Mouse (Mus musculus): ENCODE results near the gene Tef.

Tef gene

DNA sequence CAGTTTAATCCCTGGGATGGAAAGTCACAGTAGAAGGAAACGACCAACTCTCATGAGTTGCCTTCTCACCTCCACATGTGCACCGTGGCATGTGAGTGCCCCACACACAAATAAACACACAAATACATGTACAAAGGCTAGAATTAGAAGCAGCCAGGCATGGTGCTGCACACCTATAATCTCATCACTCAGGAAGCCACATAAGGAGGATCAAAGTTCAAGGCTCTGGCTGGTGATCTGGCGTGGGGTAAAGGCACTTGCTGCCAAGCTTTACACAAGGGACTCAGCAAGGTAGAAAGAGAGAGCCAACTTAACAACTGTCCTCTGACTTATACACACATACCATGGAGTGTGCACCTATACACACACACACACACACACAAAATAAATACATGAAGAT, 1.8 kb upstream of the Tef start:
- no peak for DNase-seq (ENCODE audit: low read depth)

DNA sequence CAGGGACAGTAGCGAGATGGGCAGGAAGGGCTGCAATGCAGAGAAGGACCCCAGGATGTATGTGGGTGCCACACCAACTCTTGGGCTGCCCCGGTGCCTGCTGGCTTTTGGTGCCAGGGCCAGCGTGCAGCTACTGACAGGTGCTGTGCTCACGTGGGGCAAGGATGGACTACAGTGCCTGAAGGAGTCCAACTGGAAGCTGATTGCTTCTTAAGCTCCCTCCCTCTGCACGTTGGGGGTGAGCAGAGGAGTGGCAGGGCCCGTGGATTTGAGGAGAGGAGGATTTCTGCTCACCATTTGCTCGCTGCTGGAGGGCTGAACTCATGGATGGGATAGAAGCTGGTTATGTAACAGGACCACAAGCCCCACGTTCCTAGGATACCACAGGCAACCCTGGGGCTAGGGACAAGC, 725 bp downstream of the Tef start:
- no peak for DNase-seq (ENCODE audit: low read depth)

DNA sequence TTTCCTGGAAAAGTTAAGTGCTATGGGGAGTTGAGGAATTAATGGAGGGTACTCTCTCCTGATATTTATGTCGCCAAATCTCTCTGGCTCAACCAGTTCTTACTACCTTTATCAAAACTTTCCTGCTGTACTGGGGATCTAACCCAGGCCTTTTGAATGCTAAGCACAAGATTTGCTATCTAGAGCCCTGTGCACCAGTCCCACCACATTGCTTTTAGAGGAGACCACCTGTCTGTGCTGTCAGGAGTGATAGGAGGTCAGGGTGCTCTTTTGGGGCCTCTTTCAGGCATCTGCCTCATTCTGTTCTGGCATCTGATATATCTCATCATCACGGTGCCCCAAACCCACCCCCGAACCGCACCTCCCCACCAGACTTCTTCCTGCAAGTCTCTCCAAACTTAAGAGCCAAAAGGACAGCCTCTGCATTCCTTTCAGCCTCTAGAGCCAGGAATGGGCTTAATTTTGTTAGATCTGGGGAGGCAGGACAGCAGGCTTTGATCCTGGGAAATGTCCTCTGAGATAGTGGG, 1.3 kb downstream of the Tef start:
- DNase-seq (ENCODE audit: low read depth), result no peak

DNA sequence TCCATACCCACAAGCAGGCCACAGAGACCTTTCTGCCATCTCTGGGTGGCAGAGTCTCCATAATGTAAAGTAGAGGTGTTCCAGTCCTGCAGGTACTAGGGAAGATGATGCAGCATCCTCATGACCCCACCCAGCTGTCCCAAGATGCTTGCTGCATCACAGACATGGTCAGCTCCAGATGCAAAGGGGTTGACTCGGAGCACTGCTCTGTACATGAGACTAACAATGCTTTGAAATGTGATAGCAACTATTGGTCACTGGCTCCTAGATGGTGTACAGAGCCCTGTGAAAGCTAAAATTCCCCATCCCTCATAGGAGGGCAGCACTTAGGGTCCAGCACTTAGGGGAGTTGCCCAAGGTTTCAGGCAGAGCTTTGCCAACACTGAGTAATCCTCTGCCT, 2.0 kb downstream of the Tef start:
- no peak for DNase-seq (ENCODE audit: low read depth)

DNA sequence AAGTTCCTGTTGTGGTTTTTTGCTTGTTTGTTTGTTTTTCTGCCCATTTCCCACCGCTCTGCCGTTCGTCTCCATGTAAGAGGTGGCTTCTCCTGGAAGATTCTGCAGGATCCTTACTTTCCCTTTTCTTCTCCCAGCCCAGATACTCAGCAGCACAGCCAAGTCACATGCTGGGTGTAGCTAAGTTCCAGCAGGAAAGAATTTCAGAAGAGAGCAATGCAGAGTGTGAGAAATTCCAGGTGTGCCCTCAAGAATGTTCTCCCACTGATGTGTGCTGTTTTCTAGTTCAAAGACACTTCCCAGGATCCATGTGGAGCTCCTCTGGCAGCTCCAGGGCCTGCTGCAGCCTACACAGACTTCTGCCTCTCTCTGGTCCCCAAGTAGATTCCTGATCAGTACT, 2.7 kb downstream of the Tef start:
- DNase-seq (ENCODE audit: low read depth), result no peak

DNA sequence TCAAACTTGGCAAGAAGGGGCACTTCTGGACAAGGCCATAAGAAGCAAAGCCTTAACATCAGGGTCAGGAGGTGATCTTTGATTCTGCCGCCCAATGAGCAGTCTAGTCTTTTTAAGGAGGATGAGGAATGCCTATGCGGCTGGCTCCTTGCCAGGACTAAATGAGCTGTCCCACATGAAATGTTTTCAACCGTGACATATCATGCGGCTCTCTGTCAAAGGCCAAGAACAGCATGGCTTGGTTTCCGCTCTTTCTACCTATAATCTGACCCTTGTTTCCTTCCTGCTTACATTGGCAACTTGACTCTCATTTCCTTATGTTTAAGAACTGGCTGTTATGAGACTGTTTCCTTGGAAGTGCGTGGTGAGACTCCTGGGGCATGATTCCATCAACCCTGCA, 3.4 kb downstream of the Tef start:
- no peak for DNase-seq (ENCODE audit: low read depth)

DNA sequence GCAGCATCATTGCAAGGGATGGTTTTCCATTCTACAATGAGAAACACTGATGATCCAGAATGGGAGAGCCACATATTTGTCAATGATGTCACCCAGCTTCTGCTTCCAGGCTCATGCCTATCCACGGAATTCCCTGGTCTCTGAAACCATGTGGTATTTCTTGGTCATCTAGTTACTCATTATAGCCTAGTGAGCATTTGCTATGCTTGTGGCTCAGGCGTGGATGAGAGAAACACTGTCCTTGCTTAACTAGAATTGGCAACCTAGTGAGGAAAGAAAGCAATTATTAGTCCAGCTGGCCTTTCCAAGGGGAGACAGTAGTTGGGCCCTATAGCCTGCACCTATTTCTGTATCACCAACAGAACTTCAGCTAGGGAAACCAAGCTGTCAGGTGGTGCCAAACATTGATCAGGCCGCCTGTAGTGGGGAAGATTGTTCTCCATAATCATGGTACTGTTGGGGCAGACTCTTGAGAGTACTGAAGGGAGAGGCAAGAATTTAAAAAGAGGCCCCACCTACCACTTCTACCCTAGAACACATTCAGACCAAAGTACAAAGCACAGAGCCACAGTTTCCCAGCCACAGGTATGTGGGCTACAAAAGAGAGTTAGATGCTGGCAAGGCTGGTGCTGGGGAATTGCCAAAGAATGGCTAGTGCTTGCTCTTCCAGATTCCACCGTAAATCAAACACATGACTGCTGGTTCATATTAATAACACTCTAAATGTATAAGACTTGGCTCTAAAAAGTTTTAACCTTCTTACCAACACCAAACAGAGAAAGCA, 4.6 kb downstream of the Tef start:
- DNase-seq (ENCODE audit: low read depth), result no peak

DNA sequence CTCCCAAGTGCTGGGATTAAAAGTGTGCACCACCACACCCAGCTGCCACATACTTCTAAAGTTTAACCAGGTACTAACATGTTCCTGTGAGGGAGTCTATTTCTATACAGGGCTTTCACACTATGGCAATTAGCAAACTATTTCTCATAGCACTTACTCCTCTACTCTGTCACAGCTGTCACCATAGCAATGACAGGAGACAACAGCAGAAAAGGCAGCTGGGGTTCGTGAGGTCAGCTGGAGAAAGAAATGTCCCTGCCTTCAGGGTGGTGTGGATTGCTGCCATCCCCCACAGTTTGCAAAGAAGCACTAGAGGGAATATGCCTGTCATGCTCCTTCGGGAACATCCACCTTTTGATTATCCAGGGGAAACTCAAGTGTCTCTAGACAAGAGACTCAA, 6.6 kb downstream of the Tef start:
- no peak for DNase-seq (ENCODE audit: low read depth)

DNA sequence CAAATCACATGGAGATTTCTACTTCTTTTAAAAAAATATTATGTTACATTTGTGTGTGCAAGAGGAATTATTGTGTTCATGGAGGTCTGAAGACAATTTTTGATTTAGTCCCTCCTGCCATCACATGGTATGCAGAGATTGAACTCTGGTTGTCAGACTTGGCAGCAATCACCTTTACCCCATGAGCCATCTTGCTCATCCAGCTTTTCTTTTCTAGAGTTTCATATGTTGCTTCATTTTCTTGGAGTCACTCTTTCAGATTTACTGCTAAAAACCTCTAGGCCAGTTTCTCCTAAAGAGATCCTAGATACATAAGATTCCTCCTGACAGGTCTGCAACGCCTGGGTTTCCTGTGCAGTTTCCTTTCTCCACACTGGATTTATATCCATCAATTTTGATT, 7.3 kb downstream of the Tef start:
- no peak for DNase-seq (ENCODE audit: low read depth)

DNA sequence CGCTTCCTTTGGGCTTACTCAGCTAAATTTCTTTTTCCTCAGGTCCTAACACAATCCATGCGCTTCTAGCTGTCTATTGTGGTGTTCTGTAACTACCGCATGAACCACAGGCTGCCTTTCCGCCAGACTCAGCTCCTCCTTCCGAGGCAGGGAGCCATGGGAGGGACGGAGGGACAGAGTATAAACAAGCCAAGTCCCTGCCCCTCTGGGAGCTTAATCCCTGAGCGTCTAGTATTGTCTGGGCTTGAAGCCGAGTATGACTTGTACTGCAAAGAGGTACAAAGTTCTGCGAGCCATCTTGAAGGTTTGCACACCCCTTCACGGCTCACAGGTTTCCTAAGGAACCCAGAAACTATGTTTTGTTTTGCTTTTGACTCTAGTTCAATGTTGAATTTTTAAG, 7.9 kb downstream of the Tef start:
- no peak for DNase-seq (ENCODE audit: low read depth)

DNA sequence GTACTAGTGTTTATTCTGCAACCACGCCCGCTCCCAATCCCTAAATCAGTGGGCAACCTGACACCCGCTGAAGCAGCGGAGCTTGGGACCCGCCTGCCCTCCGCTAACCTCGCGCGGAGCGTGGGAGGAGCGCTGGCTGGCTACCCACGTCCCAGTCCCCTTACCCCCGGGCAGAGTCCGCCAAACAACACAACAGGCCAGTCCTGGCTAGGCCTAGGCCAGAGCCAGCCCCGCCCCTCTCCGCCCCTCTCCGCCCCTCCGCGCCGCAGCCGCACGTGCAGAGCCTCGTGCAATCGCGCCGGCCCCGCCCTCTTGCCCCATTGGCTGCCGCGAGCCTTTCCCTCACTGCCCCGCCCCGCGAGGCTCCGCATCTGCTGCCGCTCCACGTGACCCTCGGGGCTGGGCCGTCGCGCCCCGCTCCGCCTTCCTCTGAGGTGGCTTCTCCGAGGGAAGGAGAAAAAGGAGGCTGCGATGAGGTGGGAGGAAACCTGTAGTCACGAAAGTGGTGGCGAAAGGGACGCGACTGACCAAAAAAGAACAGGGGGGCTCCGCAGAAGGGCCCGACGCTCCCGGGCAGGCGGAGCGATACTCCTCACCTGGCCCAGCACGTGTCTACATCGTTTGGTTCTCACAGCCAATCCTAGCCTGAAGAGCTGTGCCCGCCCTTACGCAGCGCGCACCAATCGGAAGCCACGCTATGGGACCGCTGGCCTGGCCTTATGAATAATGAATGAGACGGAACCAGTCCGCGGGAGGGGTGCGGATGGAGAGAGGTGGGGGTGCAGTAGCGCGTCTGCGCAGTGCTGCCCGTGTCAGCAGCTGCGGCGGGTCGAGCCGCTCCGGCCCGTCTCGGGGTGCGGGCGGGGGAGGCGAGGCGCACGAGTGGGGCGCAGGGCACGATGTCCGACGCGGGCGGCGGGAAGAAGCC, 8.7 kb downstream of the Tef start:
- peak; percentile 97 for DNase-seq (ENCODE audit: low read depth)

DNA sequence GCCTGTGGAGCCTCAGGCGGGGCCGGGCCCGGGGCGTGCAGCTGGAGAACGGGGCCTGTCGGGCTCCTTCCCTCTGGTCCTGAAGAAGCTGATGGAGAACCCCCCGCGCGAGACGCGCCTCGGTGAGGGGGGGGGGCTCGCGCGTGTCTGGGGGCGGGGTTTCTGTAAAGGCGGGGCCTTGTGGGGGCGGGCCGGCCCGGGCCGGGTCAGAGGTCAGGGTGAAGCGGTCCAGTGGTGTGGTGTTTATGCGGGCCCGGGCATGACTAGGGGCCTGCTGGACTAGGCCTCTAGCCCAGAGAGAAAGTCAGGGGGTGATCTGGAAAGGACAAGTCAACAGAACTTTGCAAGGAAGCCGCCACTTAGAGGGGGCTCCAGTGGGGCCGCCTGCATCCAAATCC, 9.4 kb downstream of the Tef start:
- no peak for DNase-seq (ENCODE audit: low read depth)

DNA sequence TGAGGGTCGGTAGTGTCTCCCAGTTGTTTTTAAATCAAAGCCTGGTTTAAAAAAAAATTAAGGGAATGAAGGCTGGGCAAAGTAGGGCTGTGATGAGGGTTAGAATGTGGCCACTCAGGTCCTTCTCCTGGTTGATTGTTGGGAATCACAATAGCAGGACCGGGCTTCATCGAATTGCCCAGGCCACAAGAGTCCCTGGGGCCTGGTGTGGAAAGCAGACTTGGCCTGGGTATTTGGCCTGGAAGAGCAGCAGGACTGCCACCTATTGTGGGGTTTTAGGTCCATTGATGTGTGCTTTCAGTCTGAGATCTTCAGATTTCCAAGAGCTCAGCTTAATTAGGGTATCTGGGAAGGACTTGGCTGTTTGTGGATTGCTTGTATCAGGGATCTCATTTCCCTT, 10.1 kb downstream of the Tef start:
- no peak for DNase-seq (ENCODE audit: low read depth)

DNA sequence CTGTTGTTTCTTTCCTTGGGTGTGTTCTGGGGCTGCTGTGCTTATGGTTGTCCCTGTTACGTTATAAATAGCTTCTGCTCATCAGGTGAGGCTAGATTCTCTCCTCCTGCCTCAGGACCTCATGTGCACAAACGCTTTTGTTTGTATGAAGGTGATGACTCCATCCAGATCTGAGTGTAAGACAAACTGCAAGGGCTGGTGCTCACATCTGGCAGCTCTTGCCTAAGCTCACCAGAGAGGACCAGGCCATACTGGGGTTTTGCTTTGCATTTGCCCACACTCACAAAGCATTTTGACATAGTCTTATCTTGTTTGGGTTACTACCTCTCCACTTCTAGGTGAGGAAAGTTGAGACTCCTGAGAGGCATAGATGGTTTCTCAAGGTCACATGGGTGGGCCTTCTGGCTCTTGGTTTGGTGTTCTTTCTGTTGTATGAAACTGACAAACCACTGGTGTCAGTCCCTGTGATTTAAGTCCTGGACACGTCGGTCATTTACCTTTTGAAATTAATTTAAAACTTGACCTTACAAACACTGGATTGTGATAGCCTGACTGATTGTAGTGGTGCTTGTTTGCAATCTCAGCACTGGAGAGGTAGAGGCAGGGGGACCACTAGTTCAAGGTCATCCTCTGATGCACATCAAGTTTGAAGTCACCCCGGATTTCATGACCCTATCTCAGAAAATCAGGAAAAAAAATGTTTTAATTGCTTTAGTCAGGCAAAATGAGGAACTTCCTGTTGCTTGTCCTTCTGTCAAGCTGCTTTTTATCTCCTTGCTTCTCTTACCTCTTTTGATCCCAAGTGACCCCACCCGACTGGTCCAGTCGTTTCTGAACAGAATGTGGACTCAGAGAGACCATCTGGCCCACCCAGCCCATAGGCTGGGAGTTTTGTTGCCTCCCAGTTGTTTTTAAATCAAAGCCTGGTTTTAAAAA, 10.7 kb downstream of the Tef start:
- DNase-seq (ENCODE audit: low read depth), result no peak

DNA sequence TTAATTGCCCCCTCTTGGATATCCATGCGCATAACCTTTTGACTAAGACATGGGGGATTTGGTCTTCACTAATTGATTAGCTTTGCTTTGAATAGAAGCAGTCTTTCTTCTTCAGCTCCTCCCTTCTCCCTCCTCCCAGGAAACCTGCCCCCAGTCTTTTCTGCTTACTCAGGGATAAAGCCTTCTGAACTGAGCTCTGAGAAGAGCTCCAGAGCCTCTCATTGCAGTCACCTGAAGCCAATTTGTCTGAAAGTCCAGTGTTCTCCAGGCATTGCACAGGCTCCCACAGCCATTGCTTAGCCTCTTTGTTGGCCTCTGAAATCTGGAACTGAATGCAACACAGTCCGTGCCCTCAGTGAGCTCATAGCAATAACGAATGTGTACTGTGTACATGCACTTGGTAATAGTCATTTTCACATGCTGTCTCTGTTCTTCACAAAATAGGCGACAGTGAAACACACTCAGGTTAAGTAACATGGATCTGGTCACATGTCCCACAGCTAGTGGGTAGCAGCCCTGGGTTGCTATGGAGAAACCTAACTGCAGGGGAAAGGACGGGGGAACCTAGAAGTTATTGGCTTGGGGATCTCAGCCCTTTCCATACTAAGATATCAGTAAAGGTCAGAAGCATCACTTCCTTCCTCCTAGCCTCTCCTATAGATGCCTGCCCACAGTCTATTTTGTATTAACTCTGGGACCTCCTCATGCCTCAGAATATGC, 11.9 kb downstream of the Tef start:
- no peak for DNase-seq (ENCODE audit: low read depth)

DNA sequence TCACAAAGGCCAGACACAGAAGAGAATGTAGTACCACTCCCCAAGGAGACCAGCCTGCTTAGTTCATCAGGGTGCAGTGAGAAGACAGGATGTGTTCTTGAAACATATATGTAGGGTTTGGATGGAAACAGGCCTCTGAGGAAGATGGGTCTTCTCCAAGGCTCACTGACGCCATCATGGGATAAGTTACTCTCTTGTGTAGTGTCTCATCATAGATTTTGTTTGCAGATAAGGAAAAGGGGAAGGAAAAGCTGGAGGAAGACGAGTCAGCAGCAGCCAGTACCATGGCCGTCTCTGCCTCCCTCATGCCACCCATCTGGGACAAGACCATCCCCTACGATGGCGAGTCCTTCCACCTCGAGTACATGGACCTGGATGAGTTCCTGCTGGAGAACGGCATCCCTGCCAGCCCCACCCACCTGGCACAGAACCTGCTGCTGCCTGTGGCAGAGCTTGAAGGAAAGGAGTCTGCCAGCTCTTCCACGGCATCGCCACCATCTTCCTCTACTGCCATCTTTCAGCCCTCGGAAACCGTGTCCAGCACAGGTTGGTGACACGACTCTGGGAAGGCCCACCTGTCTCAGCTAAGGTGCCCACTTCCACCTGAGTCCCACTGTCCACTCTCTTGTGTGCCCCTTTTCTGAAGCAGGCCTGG, 12.6 kb downstream of the Tef start:
- DNase-seq (ENCODE audit: low read depth), result no peak

DNA sequence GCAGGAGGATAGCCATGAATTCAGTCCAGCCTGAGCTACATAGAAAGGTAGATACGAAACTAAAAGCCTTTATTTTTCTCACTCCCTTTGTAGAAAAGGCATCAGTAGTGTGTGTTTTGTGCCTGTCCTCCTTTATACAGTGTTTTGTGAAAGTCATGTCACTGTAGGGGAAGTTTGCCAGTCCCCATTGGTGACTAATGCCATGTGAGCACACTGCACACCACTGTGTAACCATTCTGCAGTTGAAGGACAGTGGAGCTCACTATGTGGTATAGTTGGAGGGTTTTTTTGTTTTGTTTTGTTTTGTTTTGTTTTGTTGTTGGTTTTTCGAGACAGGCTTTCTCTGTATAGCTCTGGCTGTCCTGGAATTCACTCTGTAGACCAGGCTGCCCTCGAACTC, 16.2 kb downstream of the Tef start:
- DNase-seq (ENCODE audit: low read depth), result no peak

DNA sequence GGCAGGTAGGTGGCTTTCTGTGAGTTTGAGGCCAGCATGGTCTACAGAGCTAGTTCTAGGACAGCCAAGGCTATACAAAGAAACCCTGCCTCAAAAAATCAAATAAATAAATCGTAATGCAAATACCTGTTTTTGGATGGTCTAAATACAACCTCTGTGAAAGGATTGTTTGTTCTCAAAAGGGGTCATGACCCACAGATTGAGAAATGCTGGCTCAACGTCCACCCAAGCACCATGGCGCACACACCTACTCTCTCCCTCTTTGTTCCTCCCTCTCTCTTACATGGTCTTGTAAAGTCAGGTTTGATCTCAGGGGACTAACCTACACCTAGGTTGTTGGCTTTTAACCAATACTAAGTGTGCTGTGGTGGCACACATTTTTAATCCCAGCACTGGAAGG, 20.4 kb downstream of the Tef start:
- no peak for DNase-seq (ENCODE audit: low read depth)

DNA sequence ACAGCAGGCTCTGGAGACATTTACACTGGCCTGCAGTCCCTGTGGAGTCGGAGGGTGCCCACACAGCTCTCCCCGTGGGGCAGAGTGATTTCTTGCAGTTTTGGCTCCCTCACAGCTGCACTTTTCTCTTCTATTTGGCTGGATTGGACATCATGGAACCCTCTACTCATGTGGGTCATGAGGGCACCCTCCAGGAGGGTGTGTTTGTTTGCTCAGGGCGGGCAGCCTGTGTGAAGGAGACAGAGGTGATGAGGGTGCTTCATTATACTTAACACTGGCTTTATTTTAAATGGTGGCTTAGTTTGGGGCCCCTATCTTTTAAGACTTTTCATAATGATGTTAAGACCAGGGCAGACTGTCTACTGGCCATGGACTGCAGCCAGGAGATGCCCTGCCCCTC, 22.6 kb downstream of the Tef start:
- no peak for DNase-seq (ENCODE audit: low read depth)

DNA sequence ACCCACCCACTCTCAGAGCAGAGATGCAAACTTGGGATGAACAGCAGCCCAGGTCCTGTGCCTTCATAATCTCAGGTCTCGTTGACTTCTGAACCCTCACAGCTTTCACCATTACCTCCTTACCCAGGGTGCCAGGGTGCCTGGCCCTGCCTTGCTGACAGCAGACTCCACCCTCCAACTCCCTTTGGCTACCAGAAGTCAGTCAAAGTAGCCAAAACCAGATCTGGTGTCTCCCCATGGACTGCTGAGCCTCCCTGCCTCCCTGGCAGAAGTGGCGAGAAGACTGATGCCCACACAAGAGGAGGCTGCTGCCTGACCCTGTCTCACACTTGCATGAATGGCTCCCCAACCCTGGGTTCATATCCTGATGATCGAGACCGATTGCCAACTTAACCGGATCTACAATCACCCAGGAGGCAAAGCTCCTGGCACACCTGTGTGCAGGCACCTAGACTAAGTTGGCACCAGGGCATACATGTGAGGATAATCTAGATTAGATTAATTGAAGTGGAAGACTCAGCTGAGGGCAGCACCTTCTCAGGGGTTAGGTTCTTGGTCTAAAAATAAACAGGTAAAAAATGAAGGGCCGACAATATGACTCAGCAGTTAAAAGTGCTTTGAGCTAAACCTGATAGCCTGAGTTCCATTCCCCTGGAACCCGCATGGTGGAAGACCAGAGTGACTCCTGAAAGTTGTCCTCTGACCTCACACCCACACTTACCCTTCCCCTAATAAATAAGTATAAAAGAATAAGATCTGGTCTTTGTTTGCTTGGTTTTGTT, 26.4 kb downstream of the Tef start:
- no peak for DNase-seq (ENCODE audit: low read depth)
